Mouse (Mus musculus): ENCODE measurements around the gene Usp46. TPM values are rescaled to one million over a fixed set of nuclear protein-coding genes. Genes with fewer than 3 reads are reported as not detected.
A peak's percentile ranks its signal among the peaks of the same experiment; 100 is the strongest.

Usp46 gene
- total and polyA plus RNA-seq, 3 experiments = 14.5 to 23.6 TPM; not detected in 1

GRCm38 (mm10) chr5:74061408-74062047 lies 6.7 kb downstream of the Usp46 start (continued):
- no peak for TF ChIP-seq MAX (IDR thresholded peaks at IDR 0.05; ENCODE audit: low read length)
- peak; percentile 71 for TF ChIP-seq TCF12 (IDR thresholded peaks at IDR 0.05; ENCODE audit: low read depth, low read length)
- TF ChIP-seq USF1 (IDR thresholded peaks at IDR 0.05; ENCODE audit: low read depth, low read length) = no peak
- TF ChIP-seq BHLHE40 (IDR thresholded peaks at IDR 0.05; ENCODE audit: borderline replicate concordance, low read depth, low read length) = 0 out of 2 replicates have a peak, but pooled peaks have one; percentile 29
- TF ChIP-seq UBTF (IDR thresholded peaks at IDR 0.05; ENCODE audit: borderline replicate concordance, insufficient read depth, low read depth, low read length) = no peak
- TF ChIP-seq ELF1 (IDR thresholded peaks at IDR 0.05; ENCODE audit: low read depth, low read length) = no peak
- no peak for TF ChIP-seq POLR2A (IDR thresholded peaks at IDR 0.05; ENCODE audit: control insufficient read depth in 1 of 2, insufficient read depth in 1 of 2, low read depth in 1 of 2, low read length in 2 of 2, poor library complexity in 1 of 2)

- H3K36me3 ChIP-seq (ENCODE audit: control insufficient read depth in 1 of 2, insufficient read depth in 2 of 2, low read length in 2 of 2) = peaks cover 0 to 4% of the 10 kb centered on the region in 2 experiments; a peak in 2 of 4 replicates
- no peaks in the 10 kb centered on the region for H3K9me3 ChIP-seq (replicated peaks; ENCODE audit: insufficient read depth, low read length)
- no peak overlapping the region for H3K27ac ChIP-seq (ENCODE audit: control insufficient read depth, low read depth, low read length)
- H3K4me3 ChIP-seq (ENCODE audit: control insufficient read depth in 1 of 2, insufficient read depth in 1 of 2, low read depth in 2 of 2, low read length in 2 of 2) = no peak overlapping the region
- H3K4me1 ChIP-seq (ENCODE audit: control insufficient read depth in 1 of 2, insufficient read depth in 2 of 2, low read length in 2 of 2) = no peaks in the 10 kb centered on the region
- DNase-seq (ENCODE audit: low read depth, low spot score) = no peak
- no peak for TF ChIP-seq POLR2AphosphoS5 (IDR thresholded peaks at IDR 0.05; ENCODE audit: borderline replicate concordance, low read depth, low read length)
- TF ChIP-seq EP300 (IDR thresholded peaks at IDR 0.05; ENCODE audit: low read depth in 1 of 2, low read length in 2 of 2) = no peak
- no peak for TF ChIP-seq GATA1 (IDR thresholded peaks at IDR 0.05; ENCODE audit: low read depth, low read length)
- TF ChIP-seq MAZ (IDR thresholded peaks at IDR 0.05; ENCODE audit: low read depth, low read length) = no peak
- TF ChIP-seq MYC (IDR thresholded peaks at IDR 0.05; ENCODE audit: low read depth, low read length) = no peak
- TF ChIP-seq BHLHE40 (IDR thresholded peaks at IDR 0.05; ENCODE audit: borderline replicate concordance, low read depth, low read length) = no peak
- no peak for TF ChIP-seq TBP (IDR thresholded peaks at IDR 0.05; ENCODE audit: low read depth, low read length)
- no peak for TF ChIP-seq MEF2A (IDR thresholded peaks at IDR 0.05; ENCODE audit: extremely low read depth, insufficient replicate concordance, low read depth, low read length, poor library complexity, severe bottlenecking)
- TF ChIP-seq UBTF (IDR thresholded peaks at IDR 0.05; ENCODE audit: borderline replicate concordance, insufficient read depth, low read depth, low read length) = no peak
- no peak for TF ChIP-seq KAT2A (conservative IDR thresholded peaks at IDR 0.05; ENCODE audit: low read depth, low read length)
- no peaks in the 10 kb centered on the region for H3K27me3 ChIP-seq (ENCODE audit: control insufficient read depth in 1 of 2, insufficient read depth in 2 of 2, low read length in 2 of 2)
- peaks cover 12% of the 10 kb centered on the region; the same call in 1 of the 2 replicates for H3K79me2 ChIP-seq (ENCODE audit: control insufficient read depth, insufficient read depth, low read length, poor library complexity)
- no peak overlapping the region for H3K9ac ChIP-seq (ENCODE audit: control insufficient read depth, low read depth, low read length, poor library complexity, severe bottlenecking)
Observed at GRCm38 (mm10) chr5:74052171-74052909, 15.9 kb downstream of the Usp46 start.

Measured in MEL (cell line).